Mouse (Mus musculus) kidney, postnatal 36 days (tissue): ENCODE measurements at regions not wholly inside any gene's neighbourhood (a gene's known extent, or its start where the extent isn't known, plus 50 kb on each side); places are given as distances from the start of the nearest gene placed in this dataset.

Source experiments
- DNase-seq, 2 experiments: peaks; one replicate each; pipeline ENCODE4 v3.0.0; 2021 to 2022; ENCODE audit warnings: mixed read lengths in 2 of 2

GRCm38 (mm10) chr12:90469754-90470153 lies 268.5 kb downstream of the Dio2 start:
- no peak for DNase-seq

DNA sequence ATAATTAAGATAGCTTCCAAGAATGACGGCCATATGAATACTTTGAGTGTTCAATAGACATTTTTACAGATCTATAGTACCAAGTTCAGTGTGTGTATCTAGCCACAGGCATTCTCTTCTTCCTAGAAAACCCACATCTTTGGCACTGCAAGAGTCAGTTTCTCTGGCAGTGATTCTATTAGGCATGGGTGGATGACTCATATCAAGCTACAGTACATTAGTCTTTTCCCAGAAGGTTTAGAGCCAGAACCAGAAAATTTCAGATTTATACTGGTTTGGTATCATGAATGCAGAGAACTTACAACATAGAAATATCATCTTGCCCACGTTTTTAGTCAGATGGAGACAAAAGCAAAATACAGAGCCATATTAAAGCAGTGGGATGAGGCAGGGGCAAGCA lies 278.1 kb downstream of the Dio2 start:
- no peak for DNase-seq

DNA sequence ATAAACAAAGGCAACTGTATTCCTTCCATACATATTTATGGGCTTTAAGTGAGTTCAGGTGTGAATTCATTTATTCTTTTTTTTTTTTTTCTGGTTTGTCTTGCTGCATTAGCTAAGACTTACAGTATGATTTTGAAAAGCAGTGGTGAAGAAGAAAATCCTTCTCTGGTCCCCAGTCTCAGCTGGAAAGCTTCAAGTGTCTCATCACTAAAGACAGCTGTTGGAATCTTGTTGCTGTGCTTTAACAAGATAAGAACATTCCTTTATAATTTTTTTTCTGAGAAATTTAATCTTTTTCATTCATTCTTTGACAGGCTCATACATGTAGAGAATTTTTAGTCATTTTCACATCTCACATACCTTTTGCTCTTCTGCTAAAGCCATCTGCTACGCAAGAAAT lies 297.6 kb downstream of the Dio2 start:
- no peak for DNase-seq

- no peak for DNase-seq
Measured at GRCm38 (mm10) chr12:90425276-90426063, 312.8 kb downstream of the Dio2 start.

DNA sequence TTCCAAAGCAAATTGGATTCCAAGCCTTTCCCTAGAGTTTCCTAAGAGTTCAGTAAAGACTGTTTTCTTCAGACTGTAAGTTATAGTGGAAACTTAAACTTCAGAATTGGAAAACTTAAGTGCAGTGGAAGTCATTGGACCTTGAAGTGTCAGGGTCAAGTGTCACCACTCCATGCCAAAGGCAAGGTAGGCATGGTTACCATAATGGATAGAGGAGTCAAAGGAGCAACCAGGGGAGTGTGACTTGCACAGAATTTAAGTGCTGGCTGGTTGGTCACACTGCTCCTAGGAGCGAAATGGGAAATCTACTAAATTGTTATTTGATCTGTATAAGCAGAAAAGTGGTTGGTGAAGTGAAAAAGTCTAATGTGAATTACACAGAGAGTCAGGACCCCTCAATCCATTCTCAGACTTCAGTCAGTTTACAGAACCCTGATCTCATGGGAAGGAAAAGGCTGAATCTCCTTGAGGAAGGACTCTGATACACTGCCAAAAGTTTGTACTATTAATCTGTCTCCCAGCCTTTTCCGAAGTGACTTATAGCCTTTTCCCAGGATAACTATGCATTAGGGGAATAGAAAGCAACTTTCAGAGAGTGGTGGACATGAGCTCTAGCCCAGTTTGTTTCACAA lies 320.5 kb downstream of the Dio2 start:
- DNase-seq, result peak; percentile 42 to 54

DNA sequence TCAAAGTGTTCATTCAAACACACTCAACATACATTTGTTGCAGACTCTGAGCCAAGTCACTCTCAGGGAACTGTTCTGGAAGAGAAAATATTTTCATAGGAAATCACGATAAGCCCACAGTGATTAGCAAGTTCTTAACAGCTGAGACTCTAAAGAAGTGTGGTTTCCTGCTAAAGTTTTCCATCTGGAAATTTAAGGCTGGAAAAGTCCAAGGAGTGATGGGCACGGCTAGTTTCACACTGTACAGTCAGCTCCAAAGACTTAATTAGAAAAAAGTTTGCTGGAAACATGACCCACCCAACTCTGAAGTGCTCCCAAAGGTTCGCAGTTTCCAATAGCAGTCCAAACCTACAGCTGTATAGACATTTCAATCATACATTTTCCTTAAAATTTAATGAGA lies 329.5 kb downstream of the Dio2 start:
- no peak for DNase-seq

DNA sequence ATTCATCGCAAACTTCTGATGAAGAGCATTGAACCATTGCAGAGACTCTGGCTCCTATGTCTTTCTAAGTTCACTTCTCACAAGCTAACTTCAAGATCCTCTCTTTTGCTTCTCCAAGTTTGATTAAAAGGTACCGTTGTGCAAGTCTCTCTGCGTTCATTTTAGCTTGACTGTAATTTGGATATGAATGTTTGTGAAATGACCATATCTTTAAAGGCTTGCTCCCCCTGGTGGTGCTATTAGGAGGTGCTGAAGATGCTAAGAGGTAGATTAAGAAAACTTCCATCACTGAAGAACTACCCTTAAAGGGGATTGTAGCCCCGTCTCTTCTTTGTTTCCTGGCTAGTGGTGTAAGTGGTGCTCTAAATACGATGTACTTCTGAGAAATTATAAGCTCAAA lies 339.7 kb downstream of the Dio2 start:
- peak; percentile 9 to 64 for DNase-seq
